18 mouse cellular contexts compared by ENCODE assay signal in the genomic region with DNA sequence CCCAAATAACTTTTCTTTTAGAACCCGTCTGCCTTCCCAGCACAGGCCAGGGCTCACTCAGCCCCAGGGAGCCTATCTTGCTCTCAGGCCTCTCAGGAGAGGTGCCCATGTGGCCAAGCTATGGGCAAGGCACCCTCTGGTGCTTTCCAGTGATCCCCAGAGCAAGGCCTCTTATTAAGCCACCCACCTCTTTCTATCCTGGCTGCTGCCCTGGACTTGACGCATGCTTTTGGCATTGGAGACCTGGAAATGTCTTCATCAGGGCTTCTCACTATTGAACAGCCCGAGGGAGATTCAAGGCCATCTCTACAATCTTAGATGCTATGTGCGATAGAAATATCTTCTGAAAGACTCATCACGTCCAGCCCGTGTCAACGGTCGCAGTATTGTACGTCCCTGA.
DNase-seq lines count a peak whose midpoint lies in the region; ATAC-seq and TF ChIP-seq lines count a peak whose summit lies in the region.
"Had no signal": no experiment of that assay in that cellular context is flagged by ENCODE, and none has a peak within 500 bp of the region (broad histone marks: within the 10 kb centered on the region; RNA-seq: fewer than 3 reads in every experiment).

No protein-coding gene starts in this region.

- intact Hi-C loops in heart, adult 2 months (cut with DNase I) = no loop called here
- intact Hi-C loops in left cerebral cortex, adult 2 months (cut with DNase I) = no loop called here

- peak in 1 of 2 experiments; percentile 55 for DNase-seq in heart, adult 2 months
- no peak for DNase-seq in heart, adult 9 months (ENCODE audit: low spot score in 2 of 2)
- peak; percentile 71 for DNase-seq in 3134 (ENCODE audit: extremely low read depth, insufficient read length, low spot score)
- peak; percentile 46 for DNase-seq in heart, postnatal 4 days
- no peak for DNase-seq in left cerebral cortex, adult 2 months (ENCODE audit: extremely low spot score in 1 of 2, low spot score in 2 of 2)
- DNase-seq in kidney, adult 8-10 months = no peak
- DNase-seq: cerebellum, adult 11 months; kidney, adult 9 months; right cerebral cortex, adult 18-20 months; thymus, postnatal 4 days had no signal

- no peaks in the 10 kb centered on the region for H3K27me3 ChIP-seq in heart, adult 2 months (ENCODE audit: control insufficient read depth, insufficient read depth, low read length)
- no peaks in the 10 kb centered on the region for H3K27me3 ChIP-seq in embryonic facial prominence, embryonic 12.5 days
- H3K27me3 ChIP-seq: forebrain, embryonic 15.5 days; limb, embryonic 12.5 days; midbrain, embryonic 12.5 days; neural tube, embryonic 13.5 days had no signal

- H3K4me1 ChIP-seq in heart, adult 2 months (ENCODE audit: control insufficient read depth, insufficient read depth, low read length) = peaks cover 5% of the 10 kb centered on the region
- H3K4me1 ChIP-seq in embryonic facial prominence, embryonic 12.5 days = peaks cover 21% of the 10 kb centered on the region
- H3K4me1 ChIP-seq: forebrain, embryonic 15.5 days had no signal

- H3K9ac ChIP-seq in heart, adult 2 months (ENCODE audit: low read depth, low read length) = no peak overlapping the region
- H3K9ac ChIP-seq in embryonic facial prominence, embryonic 12.5 days = no peak overlapping the region
- H3K9ac ChIP-seq: forebrain, embryonic 15.5 days; lung, embryonic 14.5 days; midbrain, embryonic 12.5 days; neural tube, embryonic 13.5 days had no signal

- WGBS in heart, adult 2 months = 53% methylated on average over 9 of the region's 9 CpGs
- 85% methylated on average over 9 of the region's 9 CpGs for WGBS in embryonic facial prominence, embryonic 12.5 days

- peaks cover 4% of the 10 kb centered on the region for H3K36me3 ChIP-seq in heart, adult 2 months (ENCODE audit: control insufficient read depth, insufficient read depth, low read length)
- no peaks in the 10 kb centered on the region for H3K36me3 ChIP-seq in embryonic facial prominence, embryonic 12.5 days
- H3K36me3 ChIP-seq: forebrain, embryonic 15.5 days; limb, embryonic 12.5 days; midbrain, embryonic 12.5 days; neural tube, embryonic 13.5 days had no signal

- H3K27ac ChIP-seq in heart, adult 2 months = peak overlapping the region; percentile 41; the same call in 1 of the 2 replicates
- peak overlapping the region; percentile 41; the same call in 1 of the 2 replicates for H3K27ac ChIP-seq in embryonic facial prominence, embryonic 12.5 days
- no peak overlapping the region for H3K27ac ChIP-seq in left cerebral cortex, adult 2 months
- H3K27ac ChIP-seq: forebrain, embryonic 15.5 days; limb, embryonic 12.5 days; midbrain, embryonic 12.5 days; neural tube, embryonic 13.5 days had no signal

- no peak overlapping the region for H3K4me3 ChIP-seq in heart, adult 2 months
- H3K4me3 ChIP-seq in embryonic facial prominence, embryonic 12.5 days = no peak overlapping the region
- H3K4me3 ChIP-seq in left cerebral cortex, adult 2 months = no peak overlapping the region
- H3K4me3 ChIP-seq: forebrain, embryonic 15.5 days; limb, embryonic 12.5 days; midbrain, embryonic 12.5 days; neural tube, embryonic 13.5 days had no signal

- no peak for ATAC-seq in embryonic facial prominence, embryonic 12.5 days (ENCODE audit: insufficient number of reproducible peaks, insufficient read depth, low FRiP score, low TSS enrichment)
- ATAC-seq in erythroid progenitor cell, adult 5-6 weeks (replicated peaks; ENCODE audit: low FRiP score, poor library complexity, severe bottlenecking) = no peak
- ATAC-seq: CD4-positive, CD25-positive, alpha-beta regulatory T cell, adult 4 months; forebrain, embryonic 15.5 days had no signal

- no peak for TF ChIP-seq POLR2A in heart, adult 2 months (IDR thresholded peaks at IDR 0.05; ENCODE audit: insufficient read depth, low read depth, low read length)

- TF ChIP-seq CTCF in heart, adult 2 months (IDR thresholded peaks at IDR 0.05) = no peak
- no peak for TF ChIP-seq CTCF in left cerebral cortex, adult 2 months (IDR thresholded peaks at IDR 0.05)

- no peak overlapping the region for H3K4me2 ChIP-seq in embryonic facial prominence, embryonic 12.5 days (replicated peaks)
- H3K4me2 ChIP-seq: forebrain, embryonic 15.5 days; limb, embryonic 12.5 days; midbrain, embryonic 12.5 days; neural tube, embryonic 13.5 days had no signal

- H3K79me2 ChIP-seq in heart, adult 2 months (replicated peaks; ENCODE audit: control insufficient read depth, insufficient read depth, low read length) = no peaks in the 10 kb centered on the region

- TF ChIP-seq EP300 in heart, adult 2 months (IDR thresholded peaks at IDR 0.05; ENCODE audit: insufficient read depth, low read depth, low read length) = no peak

- no peaks in the 10 kb centered on the region for H3K9me3 ChIP-seq in embryonic facial prominence, embryonic 12.5 days
- H3K9me3 ChIP-seq: forebrain, embryonic 15.5 days; limb, embryonic 12.5 days; midbrain, embryonic 12.5 days; neural tube, embryonic 13.5 days had no signal

Comparison
In these comparisons a context has a peak if more than half of its experiments do, and no peak if none do; other contexts are left out.
1. DNase-seq: peak in 3134 (single experiment) and heart, postnatal 4 days (single experiment); none in heart, adult 9 months (0 of 2), left cerebral cortex, adult 2 months (0 of 2) and kidney, adult 8-10 months (0 of 2).